Mouse (Mus musculus): ENCODE data around the gene Cops8. TPM values are rescaled to one million over a fixed set of nuclear protein-coding genes. Genes with fewer than 3 reads are reported as not detected.

Cops8 gene
- polyA plus RNA-seq, 1 experiment from 2014 or later, result 119 TPM

DNA sequence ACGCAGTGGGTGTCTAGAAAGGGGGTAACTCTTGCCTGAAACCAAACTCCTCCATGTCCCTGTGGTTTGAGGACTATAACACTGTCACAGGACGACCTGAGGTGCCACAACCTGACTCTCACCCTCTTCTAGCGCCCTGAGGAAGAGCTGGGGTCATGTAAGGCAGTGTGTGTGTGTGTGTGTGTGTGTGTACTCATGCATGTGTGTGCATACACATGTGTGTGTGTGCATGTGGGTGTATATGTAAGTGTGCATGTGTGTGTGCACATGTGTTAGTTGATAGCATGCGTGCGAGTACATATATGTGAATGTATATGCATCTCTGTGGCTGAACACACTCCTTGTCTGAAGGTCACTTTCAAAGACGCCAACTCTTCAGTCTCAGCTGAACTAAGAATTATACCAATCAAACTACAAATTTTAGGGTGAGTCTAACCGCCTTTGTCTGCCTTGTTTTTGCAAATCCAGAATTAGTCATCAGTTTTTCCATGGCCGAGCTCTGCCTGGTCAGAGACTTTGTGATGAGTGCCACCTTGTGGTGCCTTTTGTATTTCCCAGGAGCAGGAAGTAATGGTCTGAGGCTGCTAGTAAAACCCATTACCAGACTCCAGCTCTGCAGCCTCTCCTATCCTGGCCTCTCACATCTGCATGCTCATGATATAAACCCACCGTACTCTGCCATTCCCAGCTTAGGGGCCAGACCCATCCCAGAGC is 14.6 kb upstream of the Cops8 start:
- H3K36me3 ChIP-seq (ENCODE audit: control insufficient read depth, insufficient read depth, low read length), result no peaks in the 10 kb centered on the region
- no peak overlapping the region for H3K27ac ChIP-seq (ENCODE audit: low read length)
- no peak for ATAC-seq
- no peak overlapping the region for H3K4me2 ChIP-seq (ENCODE audit: low read depth, low read length)
- H3K4me1 ChIP-seq (ENCODE audit: control insufficient read depth, insufficient read depth, low read length), result peaks cover 3% of the 10 kb centered on the region; the same call in 1 of the 2 replicates
- WGBS, result 57% methylated on average over 9 of the region's 9 CpGs
- no peak overlapping the region for H3K4me3 ChIP-seq (ENCODE audit: low read length)
- H3K9ac ChIP-seq (ENCODE audit: low read depth, low read length), result no peak overlapping the region
- H3K9me3 ChIP-seq (ENCODE audit: control insufficient read depth, low read length), result no peaks in the 10 kb centered on the region
- H3K27me3 ChIP-seq (replicated peaks; ENCODE audit: control insufficient read depth, insufficient read depth, low read length), result no peaks in the 10 kb centered on the region

DNA sequence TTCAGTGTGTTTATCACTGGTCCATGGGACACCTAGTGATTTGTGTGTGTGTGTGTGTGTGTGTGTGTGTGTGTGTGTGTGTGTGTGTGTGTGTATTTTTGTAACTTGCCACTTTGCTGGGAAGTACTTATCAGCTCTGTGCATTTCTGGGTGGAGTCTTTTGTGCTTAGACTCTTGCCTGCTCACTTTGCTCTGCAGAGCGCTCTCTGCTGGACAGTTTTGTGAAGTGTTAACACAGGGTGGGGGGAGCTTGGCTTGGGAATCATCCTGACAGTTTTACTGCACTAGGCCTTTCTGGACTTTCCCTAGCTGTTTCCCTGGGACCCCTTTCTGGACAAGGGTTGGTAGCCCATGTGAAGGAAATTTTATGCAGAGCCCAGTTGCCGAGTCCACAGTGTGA is 12.0 kb upstream of the Cops8 start:
- 44% methylated on average over 2 of the region's 2 CpGs for WGBS
- no peaks in the 10 kb centered on the region for H3K36me3 ChIP-seq (ENCODE audit: control insufficient read depth, insufficient read depth, low read length)
- H3K4me3 ChIP-seq (ENCODE audit: low read length), result no peak overlapping the region
- no peaks in the 10 kb centered on the region for H3K9me3 ChIP-seq (ENCODE audit: control insufficient read depth, low read length)
- H3K27ac ChIP-seq (ENCODE audit: low read length), result no peak overlapping the region
- no peak overlapping the region for H3K9ac ChIP-seq (ENCODE audit: low read depth, low read length)
- H3K4me1 ChIP-seq (ENCODE audit: control insufficient read depth, insufficient read depth, low read length), result peaks cover 3% of the 10 kb centered on the region; the same call in 1 of the 2 replicates
- no peak for ATAC-seq
- no peak overlapping the region for H3K4me2 ChIP-seq (ENCODE audit: low read depth, low read length)
- H3K27me3 ChIP-seq (replicated peaks; ENCODE audit: control insufficient read depth, insufficient read depth, low read length), result no peaks in the 10 kb centered on the region

DNA sequence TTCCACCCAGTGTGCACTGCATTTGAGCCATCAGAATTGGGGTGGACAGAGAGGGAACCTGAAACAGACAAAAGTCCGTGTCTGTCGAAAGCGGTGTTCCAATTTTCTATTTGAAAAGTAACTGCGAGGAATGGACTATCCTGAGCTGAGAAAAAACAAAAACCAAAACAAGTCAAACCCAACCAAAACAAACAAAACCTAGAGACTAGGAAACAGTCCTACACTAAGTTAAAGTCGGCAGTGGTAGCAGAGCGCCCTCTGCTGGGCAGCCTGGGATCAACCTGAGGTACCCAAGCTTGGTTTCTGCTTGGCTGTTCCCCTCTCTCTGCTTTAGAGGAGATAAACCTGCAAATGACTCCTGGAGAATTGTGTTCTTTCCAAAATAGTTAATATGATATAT is 10.0 kb upstream of the Cops8 start:
- no peak for ATAC-seq
- WGBS, result 23% methylated on average over 6 of the region's 6 CpGs

DNA sequence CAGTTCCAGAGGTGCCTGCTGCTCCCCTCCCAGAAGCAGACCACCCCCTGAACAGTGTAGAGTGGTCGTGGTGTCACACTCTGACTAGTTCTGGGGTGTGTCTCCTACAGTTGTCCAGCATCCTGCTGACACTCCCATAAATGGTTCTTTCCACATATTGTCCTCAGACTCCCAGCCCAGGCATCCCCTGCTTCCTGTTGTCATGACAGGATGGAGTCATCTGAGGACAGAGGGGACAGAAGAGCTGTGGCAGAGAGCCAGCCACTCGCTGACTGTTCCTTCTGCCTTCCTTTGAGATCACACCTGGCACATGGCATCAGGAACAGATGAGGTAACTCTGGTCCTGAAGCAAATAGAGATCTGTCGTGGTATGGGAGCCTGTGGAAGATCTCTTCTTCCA is 3.6 kb upstream of the Cops8 start:
- no peak overlapping the region for H3K9ac ChIP-seq (ENCODE audit: low read depth, low read length)
- H3K4me2 ChIP-seq (ENCODE audit: low read depth, low read length), result no peak overlapping the region
- no peaks in the 10 kb centered on the region for H3K9me3 ChIP-seq (ENCODE audit: control insufficient read depth, low read length)
- H3K36me3 ChIP-seq (ENCODE audit: control insufficient read depth, insufficient read depth, low read length), result no peaks in the 10 kb centered on the region
- H3K27ac ChIP-seq (ENCODE audit: low read length), result no peak overlapping the region
- H3K4me3 ChIP-seq (ENCODE audit: low read length), result no peak overlapping the region
- H3K4me1 ChIP-seq (ENCODE audit: control insufficient read depth, insufficient read depth, low read length), result peaks cover 1% of the 10 kb centered on the region
- H3K27me3 ChIP-seq (replicated peaks; ENCODE audit: control insufficient read depth, insufficient read depth, low read length), result no peaks in the 10 kb centered on the region
- 49% methylated on average over 3 of the region's 3 CpGs for WGBS
- no peak for ATAC-seq

More for the DNA sequence above, 10.0 kb upstream of the Cops8 start:
- Histone ChIP-seq H3K9me3 (ENCODE audit: control insufficient read depth, low read length) (no peaks in the 10 kb centered on the region), H3K36me3 (ENCODE audit: control insufficient read depth, insufficient read depth, low read length) (no peaks in the 10 kb centered on the region), H3K4me1 (ENCODE audit: control insufficient read depth, insufficient read depth, low read length) (peaks cover 3% of the 10 kb centered on the region; the same call in 1 of the 2 replicates), H3K27ac (ENCODE audit: low read length) (no peak overlapping the region), H3K9ac (ENCODE audit: low read depth, low read length) (no peak overlapping the region), H3K27me3 (replicated peaks; ENCODE audit: control insufficient read depth, insufficient read depth, low read length) (no peaks in the 10 kb centered on the region), H3K4me3 (ENCODE audit: low read length) (no peak overlapping the region), H3K4me2 (ENCODE audit: low read depth, low read length) (no peak overlapping the region)

DNA sequence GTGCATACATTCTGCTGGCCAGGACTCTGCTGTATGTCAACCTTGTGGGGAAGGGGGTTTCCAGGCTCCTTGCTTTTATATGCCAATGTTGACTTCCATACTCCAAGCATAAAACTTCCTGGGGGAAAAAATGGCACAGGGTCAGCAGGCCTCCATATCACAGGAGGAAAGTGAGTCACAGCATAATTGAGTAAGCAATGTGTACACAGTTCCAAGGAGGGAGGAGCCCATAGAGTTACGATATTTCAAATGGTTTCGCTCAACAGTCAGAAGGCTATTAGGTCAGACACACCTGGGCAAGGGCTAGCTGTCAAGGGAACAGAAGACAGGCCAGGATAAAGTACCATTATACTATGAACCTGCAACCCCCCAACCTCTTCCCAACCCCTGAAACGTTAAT is 1.7 kb upstream of the Cops8 start:
- H3K4me2 ChIP-seq (ENCODE audit: low read depth, low read length), result no peak overlapping the region
- no peaks in the 10 kb centered on the region for H3K9me3 ChIP-seq (ENCODE audit: control insufficient read depth, low read length)
- no peaks in the 10 kb centered on the region for H3K36me3 ChIP-seq (ENCODE audit: control insufficient read depth, insufficient read depth, low read length)
- H3K9ac ChIP-seq (ENCODE audit: low read depth, low read length), result no peak overlapping the region
- H3K27me3 ChIP-seq (replicated peaks; ENCODE audit: control insufficient read depth, insufficient read depth, low read length), result no peaks in the 10 kb centered on the region
- H3K4me1 ChIP-seq (ENCODE audit: control insufficient read depth, insufficient read depth, low read length), result peaks cover 7% of the 10 kb centered on the region
- 50% methylated on average over 3 of the region's 3 CpGs for WGBS
- H3K27ac ChIP-seq (ENCODE audit: low read length), result peak overlapping the region; percentile 33
- ATAC-seq, result peak; percentile 65
- H3K4me3 ChIP-seq (ENCODE audit: low read length), result no peak overlapping the region

DNA sequence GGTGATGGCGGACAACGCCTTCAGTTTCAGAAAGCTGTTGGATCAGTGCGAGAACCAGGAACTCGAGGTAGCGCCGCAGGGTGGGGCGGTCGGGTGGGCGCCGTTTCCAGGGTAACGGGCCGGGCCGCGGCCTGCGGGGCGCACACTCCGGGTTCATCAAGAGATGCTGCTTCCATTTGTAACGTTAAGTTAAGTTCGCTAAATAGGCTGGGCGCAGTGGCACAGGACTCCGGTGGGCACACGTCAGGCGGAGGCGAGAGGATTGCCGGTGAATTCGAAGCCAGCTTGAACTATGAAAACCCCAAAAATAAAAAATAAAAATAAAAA is 743 bp downstream of the Cops8 start:
- peak; percentile 57; the same call in 1 of the 2 replicates for ATAC-seq
- Histone ChIP-seq H3K9ac (ENCODE audit: low read depth, low read length) (peak overlapping the region; percentile 91), H3K4me1 (ENCODE audit: control insufficient read depth, insufficient read depth, low read length) (peaks cover 7% of the 10 kb centered on the region), H3K27me3 (replicated peaks; ENCODE audit: control insufficient read depth, insufficient read depth, low read length) (no peaks in the 10 kb centered on the region), H3K36me3 (ENCODE audit: control insufficient read depth, insufficient read depth, low read length) (peaks cover 3% of the 10 kb centered on the region), H3K27ac (ENCODE audit: low read length) (no peak overlapping the region), H3K9me3 (ENCODE audit: control insufficient read depth, low read length) (no peaks in the 10 kb centered on the region), H3K4me2 (ENCODE audit: low read depth, low read length) (peak overlapping the region; percentile 58), H3K4me3 (ENCODE audit: low read length) (peak overlapping the region; percentile 87)
- WGBS, result under 1% methylated on average over 26 of the region's 26 CpGs

DNA sequence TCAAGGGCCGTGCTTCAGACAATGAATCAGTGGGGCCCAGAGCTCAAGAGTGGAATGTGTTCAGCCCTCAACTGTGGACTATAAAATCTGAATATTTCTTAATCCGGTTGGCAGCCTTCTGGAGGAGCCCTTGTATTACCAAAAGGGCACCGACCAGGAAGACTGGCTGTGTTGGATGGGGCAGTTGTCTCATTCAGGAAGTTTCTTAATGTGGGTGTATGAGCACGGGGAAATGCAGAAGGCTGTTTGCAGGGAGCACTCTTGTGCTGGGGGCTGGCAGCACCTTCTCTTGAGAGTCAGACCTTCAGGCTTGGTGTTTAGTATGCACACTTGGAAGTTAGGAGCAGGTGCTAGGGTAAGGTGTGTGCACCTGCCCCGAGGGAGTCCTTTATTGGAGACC is 6.6 kb downstream of the Cops8 start:
- Histone ChIP-seq H3K4me1 (ENCODE audit: control insufficient read depth, insufficient read depth, low read length) (peaks cover 4% of the 10 kb centered on the region; the same call in 1 of the 2 replicates), H3K36me3 (ENCODE audit: control insufficient read depth, insufficient read depth, low read length) (peaks cover 21% of the 10 kb centered on the region), H3K9me3 (ENCODE audit: control insufficient read depth, low read length) (no peaks in the 10 kb centered on the region), H3K4me2 (ENCODE audit: low read depth, low read length) (no peak overlapping the region), H3K9ac (ENCODE audit: low read depth, low read length) (no peak overlapping the region), H3K4me3 (ENCODE audit: low read length) (no peak overlapping the region), H3K27ac (ENCODE audit: low read length) (no peak overlapping the region), H3K27me3 (replicated peaks; ENCODE audit: control insufficient read depth, insufficient read depth, low read length) (no peaks in the 10 kb centered on the region)
- WGBS, result 91% methylated on average over 5 of the region's 5 CpGs
- no peak for ATAC-seq

DNA sequence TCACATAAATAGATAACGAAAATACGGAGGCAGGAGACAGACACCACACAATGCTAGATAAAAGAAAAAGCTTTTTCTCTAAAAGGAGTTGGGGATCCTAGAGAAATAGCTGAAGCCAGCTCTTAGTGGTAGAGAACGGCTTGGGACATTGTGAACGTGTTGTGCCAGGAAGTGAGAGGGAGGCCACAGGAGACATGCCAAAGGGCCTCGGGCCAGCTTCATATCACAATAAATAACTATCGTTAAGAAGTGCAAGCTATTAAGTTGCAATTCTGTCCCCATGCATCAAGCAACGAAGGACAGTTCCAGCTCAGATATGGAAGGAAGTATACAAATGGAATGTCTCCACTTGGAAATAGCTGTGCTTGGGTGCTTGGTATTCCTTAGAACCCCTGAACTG is 14.5 kb downstream of the Cops8 start:
- Histone ChIP-seq H3K4me2 (ENCODE audit: low read depth, low read length) (no peak overlapping the region), H3K4me1 (ENCODE audit: control insufficient read depth, insufficient read depth, low read length) (no peaks in the 10 kb centered on the region), H3K27me3 (replicated peaks; ENCODE audit: control insufficient read depth, insufficient read depth, low read length) (no peaks in the 10 kb centered on the region), H3K36me3 (ENCODE audit: control insufficient read depth, insufficient read depth, low read length) (peaks cover 5% of the 10 kb centered on the region; the same call in 1 of the 2 replicates), H3K9ac (ENCODE audit: low read depth, low read length) (no peak overlapping the region), H3K27ac (ENCODE audit: low read length) (no peak overlapping the region), H3K4me3 (ENCODE audit: low read length) (no peak overlapping the region), H3K9me3 (ENCODE audit: control insufficient read depth, low read length) (no peaks in the 10 kb centered on the region)
- WGBS, result 87% methylated on average over 7 of the region's 7 CpGs
- ATAC-seq, result no peak

DNA sequence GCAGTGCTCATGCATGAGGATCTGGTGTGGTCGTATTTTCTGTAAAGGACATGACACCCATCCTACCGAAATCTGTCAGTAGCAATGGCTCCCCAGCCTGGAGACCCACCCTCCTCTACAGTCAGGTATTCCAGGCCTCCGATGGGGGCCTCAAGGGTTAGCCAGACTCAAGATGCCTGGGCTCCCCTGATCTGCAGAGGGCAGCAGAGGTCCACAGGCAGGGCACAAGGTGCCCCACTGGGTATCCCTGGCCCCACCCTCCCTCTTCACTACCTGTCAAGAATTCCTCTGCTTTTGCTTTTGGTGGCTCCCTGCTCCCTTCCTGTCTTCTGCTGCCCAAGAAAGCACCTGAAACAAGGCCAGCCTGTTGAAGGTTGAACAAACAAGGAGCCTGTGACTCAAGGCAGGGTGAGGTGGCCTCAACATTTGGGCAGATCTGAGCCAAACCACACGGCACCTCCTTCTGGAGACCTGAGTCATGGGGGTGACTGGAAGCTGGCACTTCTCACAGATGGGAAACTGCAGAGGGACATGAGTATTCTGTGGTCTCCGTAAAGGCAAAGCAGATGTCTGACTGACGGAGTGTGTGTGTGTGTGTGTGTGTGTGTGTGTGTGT is 30.7 kb downstream of the Cops8 start:
- Histone ChIP-seq H3K27me3 (replicated peaks; ENCODE audit: control insufficient read depth, insufficient read depth, low read length) (no peaks in the 10 kb centered on the region), H3K4me1 (ENCODE audit: control insufficient read depth, insufficient read depth, low read length) (0 out of 2 replicates have a peak, but pooled peaks cover 2% of the 10 kb centered on the region), H3K27ac (ENCODE audit: low read length) (no peak overlapping the region), H3K9me3 (ENCODE audit: control insufficient read depth, low read length) (no peaks in the 10 kb centered on the region), H3K36me3 (ENCODE audit: control insufficient read depth, insufficient read depth, low read length) (no peaks in the 10 kb centered on the region), H3K4me2 (ENCODE audit: low read depth, low read length) (no peak overlapping the region), H3K4me3 (ENCODE audit: low read length) (no peak overlapping the region), H3K9ac (ENCODE audit: low read depth, low read length) (no peak overlapping the region)
- 71% methylated on average over 6 of the region's 6 CpGs for WGBS
- no peak for ATAC-seq

Data from intestine, embryonic 16.5 days (tissue).